Mouse (Mus musculus) inflammation-experienced regulatory T-cells, adult 16 weeks (primary cell): ENCODE data around the gene Ly6g6e. TPM values are rescaled to one million over a fixed set of nuclear protein-coding genes. Genes with fewer than 3 reads are reported as not detected.

ENCODE experiments used
- polyA plus RNA-seq: library from polyadenylated mRNA; unstranded; fragments of 100-300 nt; shearing (Covaris generic); gene quantifications from one replicate; pipeline ENCODE4 v1.2.1, GENCODE M21; 2017

The Ly6g6e gene
- not detected for polyA plus RNA-seq

DNA sequence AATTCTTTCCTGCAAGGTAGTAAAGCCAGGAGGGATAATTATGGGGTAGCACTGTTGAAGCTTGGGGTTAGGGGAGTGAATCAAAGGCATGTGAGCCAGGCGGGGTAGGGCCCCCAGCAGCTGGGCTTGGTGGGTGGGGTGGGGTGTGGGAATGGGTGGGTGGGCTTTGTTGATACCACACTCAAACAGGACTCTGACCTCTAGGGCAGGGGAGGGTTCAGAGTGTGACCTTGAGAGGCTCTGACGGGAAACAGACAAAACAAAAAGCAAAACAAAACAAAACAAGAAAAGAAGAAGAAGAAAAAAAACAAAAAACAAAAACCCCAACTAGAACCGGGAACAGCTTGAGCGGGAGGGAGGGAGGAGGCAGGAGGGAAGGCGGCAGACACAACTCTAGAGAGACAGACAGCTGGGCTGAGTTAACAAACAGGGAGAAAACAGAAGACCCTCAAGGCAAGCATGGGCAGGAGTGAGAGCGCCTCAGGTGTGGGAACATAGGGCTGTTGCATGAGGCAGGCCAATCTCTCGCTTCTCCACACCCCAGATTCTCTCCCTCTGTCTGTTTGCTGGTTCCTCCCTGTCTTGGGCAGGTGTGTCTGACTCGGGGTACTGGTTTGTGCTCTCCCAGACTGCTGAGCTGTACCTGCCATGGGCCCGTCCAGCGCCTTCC lies at the start of gene Ly6g6e:
Gene Ly6g6e (plus strand): TSS at position 396 of the 670 bp plus-strand sequence.

DNA sequence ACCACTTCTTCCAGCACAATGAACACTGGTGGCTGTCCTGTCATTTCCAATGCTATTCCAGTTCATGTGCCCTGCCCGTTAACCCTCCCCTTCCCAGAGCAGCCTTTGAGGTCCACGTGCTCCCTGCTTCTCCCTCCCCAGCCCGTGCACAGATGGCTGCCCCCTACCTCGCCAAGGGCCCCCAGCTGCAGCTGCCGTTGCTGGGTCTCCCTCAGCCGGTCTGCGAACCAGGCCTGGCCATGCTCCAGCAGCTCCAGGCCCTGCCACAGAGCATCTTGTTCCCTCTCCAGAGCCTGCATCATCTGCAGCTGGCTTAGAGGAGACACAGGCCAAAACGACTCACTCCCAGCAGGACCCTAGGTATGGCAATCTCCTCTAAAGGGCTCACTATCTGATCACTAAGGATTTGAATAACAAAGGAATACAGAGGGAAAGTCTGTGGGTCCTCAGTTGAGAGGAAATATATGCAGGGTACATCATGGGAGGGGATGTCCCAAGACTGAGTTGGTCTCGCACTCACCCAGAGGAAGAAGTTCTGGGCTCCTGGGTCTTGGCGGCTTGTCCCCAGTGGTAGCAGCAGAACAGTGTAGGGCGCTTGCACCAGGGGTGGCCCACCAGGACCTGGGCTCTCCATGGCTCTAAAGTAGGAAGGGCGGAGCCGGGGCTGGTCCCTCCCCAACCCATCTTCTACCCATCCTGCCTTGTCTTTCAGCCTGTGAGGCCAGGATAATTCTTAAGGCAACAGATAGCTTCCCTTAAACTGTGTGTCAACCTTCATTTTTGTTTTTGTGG lies 49.2 kb upstream of the Ly6g6e start, which contains the start of gene Sapcd1:
Gene Sapcd1 (minus strand): TSS at position 740 of the 792 bp plus-strand sequence.

DNA sequence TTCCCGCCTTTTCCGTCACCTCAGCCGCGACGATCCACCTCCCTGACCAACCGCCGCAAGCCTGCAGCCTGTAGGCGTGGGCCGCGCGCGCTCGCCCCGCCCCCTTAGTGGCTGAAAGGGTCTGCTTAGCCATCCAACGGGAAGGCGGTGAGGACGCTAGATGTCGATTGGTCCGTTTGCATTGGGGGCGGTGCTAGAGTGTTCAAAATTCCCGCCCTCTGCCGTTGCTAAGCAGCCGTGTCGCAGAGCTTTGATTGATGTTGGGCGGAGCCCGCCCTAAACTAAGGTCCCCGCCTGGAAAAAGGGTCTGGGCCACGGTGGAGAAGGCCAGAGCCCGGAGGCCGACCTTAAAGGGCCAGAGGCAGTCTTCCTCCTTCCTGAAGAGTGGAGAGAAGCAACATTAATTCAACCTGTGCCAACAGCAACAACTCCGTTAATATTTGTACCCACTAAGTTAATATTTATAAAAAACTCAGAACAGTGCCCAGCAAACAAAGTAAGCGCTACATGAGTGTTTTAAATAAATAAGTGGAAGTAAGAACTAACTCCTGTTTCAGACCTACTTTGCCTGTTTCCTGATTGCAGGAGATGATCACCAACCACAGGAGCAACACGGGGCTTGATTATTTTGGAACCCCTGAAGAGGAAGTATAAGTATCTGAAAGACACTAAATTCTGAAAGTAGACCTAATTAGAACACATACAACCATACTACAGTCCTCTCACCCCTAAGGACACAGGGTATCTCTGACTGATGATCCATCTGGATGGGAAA lies 29.8 kb upstream of the Ly6g6e start, which contains the start of gene Msh5:
Gene Msh5 (minus strand): TSS at position 65 of the 775 bp plus-strand sequence.

DNA sequence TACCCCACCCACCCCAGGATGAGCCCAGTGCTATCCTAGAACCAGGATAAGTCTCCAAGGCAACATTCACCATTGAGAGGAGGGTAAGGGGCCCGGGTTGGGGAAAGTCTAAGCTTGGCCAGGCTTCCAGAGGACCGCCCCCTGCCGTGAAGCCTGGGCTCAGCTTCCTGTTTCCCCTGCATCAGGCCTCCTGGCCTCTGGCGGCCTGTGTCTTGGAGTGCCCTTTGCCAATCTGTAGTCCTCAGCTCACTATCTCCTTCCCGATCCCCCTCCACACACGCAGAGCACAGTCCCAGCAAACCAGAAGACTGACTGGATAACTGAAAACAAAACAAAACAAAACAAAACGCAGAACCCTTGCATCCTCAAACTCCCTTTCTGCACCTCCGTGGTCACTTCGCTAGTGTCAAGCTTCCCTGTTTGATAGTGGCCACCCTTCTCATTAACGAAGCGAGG lies 27.1 kb upstream of the Ly6g6e start, which contains the start of gene Clic1:
Gene Clic1 (plus strand): TSS at position 406 of the 456 bp plus-strand sequence.

DNA sequence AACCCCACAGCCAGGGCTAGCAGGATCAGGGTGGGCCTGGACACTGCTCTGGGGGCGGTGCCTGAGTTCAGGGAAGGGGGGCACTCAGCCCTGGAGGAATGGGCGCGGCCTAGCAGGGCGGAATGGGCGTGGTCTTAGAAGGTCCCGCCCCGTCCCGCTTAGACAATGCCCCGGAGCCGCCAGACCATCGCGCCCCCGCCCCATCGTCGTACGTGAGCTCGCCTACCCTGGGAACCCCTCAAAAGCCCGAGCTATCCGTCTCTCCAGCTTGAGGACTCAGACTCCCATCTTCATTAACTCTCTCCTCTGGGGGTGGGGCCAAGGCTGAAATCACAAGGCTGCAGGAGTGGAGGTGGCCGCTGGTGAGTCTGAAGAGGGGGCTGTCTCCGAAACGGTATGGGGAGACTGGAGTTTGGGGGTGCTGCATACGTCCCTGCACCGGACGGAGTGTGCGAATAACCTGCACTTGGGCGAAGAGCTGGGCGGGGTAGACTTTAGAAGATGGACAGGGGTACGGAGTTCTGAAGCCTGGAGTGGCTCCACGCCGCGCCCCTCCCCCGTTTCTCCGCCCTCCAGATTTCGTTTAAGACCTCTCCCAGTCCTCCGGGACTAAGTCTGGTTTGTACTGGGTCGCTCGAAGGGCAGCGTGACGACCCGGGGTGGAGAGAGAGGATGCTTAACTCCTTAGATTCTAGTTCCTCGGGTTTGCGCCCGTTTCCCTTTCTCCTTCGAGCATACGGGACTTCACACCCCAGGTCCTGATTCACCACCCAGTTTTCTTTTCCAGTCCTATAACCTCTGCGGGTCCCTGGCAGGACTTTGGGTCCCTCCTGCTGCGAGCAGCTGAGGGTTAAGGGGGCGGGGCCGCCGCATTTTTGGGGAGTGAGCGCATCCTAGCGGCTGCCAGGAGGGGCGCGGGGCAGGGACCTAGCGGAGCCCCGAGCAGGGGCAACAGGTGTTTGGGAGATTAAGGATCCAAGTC lies 17.5 kb upstream of the Ly6g6e start, which contains the start of gene Ddah2:
Gene Ddah2 (plus strand): TSS at position 125 of the 982 bp plus-strand sequence.

DNA sequence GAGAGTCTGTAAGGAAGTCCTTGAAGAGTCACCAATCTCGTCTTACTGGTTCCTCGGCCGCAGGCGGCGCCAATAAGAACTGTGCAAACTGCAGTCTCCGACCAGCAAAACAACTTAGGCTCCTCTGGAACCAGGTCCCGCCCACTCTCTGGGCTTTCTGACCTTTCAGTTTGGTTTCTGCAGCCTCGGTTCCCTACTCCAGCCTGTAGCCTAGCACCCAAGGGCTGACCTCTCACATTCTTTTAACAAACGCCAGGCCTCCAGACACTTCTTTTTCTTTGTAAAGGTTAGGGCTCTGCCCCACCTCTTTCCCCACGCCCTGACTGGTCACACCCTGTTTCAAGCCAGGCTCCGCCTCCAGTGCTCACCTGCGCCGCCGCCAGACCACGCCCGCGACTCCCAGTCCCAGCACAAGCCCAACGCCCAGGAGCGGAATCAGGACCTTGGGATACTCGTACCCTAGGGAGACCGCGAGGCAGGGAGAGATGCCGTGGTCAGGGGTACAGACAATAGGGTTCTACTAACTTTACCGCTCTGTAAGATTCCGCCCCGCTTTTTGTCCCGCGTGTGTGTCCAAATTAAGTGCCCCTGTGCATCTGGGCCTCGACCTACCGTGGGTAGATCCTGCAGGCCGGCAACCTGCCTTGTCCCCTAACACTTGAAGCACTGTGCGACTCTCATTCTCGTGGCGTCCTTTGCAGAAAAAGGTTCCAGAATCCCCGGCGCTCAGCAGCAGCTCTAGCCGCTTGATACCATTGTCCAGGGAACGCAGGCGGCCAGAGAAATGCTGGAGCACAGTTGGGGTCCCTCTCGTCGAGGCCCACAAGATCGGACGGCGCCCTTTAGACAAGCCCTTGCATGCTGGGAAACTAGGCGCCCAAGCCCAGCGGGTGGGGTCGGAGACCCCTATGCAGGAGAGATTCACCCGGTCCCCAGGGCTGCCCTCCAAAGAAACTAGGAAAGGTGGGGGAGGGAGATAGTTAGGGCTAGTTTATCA lies 11.5 kb upstream of the Ly6g6e start, which contains the start of gene Ly6g6c:
Gene Ly6g6c (plus strand): TSS at position 438 of the 997 bp plus-strand sequence.

DNA sequence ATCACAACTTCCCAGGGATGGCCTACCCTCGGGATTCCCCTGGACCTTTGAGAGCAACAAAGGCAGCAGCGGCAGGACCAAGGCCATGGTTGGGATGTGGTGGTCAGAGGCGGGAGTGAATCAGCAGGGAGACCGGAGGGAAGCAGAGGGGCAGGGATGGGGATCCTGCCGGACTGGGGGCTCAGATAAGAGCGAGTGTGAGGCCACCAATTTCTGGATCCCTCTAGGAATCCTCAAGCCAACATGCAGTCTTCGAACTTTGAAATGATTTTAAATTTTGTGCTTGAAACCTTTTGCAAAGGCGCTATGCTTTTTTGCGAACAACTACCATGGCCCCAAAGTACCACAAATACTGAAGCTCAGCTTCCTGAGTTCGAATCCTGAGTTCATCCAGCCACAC lies 10.6 kb upstream of the Ly6g6e start, which contains the start of gene Mpig6b:
Gene Mpig6b (minus strand): TSS at position 101 of the 400 bp plus-strand sequence.

DNA sequence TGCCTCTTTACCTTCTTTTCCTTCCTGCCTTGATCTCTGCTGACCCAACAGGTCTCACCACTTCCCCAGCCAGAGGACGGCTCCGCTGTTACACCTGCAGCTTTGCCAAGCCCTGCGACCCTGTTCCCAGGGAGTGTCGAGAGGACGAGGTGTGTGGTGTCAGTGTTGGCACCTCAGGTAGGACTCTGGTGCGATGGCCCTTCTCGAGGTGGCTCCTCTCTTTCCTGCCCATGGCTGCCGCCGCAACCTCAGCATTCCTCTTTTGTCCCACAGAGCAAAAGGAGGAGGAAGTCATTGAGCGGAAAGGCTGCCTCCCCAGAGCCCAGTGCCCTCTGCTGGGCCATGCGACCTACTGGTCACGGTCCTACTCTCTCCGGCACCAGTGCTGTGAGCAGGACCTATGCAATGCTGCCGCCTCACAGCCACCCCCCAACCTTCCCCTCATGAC lies 1.1 kb downstream of the Ly6g6e start, which contains the start of gene Ly6g6d:
Gene Ly6g6d (minus strand): TSS at position 280 of the 448 bp plus-strand sequence.

DNA sequence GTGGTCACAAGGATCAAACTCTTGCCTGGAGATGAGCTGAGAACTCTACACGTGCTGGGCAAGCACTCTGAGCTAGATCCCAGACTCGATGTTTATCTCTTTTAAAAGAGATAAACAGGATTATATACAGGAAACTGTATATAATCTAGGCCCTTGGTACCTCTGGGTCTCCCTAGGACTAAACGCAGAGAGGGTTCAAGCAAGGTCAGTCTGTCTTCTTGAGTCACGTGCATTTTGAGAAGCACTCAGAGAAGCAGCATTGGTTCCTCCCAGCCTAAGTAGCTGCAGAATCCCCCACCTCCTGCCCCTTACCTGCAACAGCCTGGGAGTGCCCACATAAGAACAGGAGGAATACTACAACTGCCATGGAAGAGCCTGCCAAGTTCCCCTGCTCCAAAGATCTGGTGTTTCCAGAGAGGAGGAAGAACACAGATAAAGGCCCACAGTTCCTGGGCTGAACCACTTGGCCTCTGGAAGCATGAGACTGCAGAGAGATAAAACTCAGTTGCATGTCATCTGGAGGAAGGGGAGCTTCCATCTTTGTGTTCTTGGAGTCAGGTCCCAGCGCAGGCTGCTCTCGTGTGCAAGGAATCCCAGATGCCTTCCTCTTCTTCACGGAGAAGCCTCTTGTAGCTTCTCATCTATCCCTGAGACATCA lies 8.6 kb downstream of the Ly6g6e start, which contains the start of gene Ly6g6f:
Gene Ly6g6f (minus strand): TSS at position 403 of the 658 bp plus-strand sequence.

DNA sequence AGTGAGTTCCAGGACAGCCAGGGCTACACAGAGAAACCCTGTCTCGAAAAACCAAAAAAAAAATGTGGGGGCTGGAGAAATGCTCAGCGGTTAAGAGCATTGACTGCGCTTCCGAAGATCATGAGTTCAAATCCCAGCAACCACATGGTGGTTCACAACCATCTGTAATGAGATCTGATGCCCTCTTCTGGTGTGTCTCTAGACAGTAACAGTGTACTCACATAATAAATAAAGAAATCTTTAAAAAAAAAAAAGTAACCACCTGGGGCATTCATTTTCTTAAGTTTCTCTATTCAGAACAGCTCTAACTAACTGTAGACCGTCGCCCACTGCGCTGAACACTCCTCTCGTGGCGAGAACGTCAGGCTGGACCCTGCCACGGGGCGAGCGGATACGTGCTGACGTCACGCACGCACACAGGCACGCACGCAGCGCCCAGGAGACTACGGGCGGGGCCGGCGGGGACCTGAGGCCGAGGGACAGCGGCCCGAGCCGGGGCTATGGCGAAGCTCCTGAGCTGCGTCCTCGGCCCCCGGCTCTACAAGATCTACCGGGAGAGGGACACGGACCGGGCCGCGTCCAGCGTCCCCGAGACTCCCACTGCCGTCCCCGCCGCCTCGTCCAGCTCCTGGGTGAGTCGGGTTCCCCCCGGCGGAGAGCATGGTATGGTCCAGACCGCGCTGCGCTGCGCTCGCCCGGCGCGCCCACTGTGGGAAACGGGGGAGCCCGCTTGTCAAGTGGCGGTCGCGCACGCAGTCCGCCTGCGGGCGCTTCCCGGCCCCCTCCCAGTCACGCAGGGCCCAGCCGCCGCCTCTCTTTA lies 12.3 kb downstream of the Ly6g6e start, which contains the start of gene Abhd16a:
Gene Abhd16a (plus strand): TSS at position 439 of the 820 bp plus-strand sequence.

DNA sequence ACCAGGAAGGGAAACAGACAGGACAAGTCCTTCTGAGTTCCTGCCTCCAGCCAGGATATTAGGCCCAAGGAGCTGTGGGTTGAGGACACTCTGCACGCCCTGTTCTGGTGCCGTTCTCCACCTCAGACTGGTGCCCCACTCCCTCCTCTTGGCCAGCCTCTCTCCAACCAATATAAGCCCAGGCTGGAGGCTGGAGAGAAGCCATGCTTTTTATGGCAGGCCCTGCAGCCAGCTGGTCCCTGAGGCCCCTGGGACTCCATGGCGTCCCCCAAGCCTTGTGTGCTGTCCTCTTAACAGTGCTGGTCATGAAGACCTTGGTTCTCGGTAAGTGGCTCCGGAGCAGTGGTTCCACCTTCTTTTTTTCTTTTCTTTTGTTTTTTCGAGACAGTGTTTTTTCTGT lies 31.4 kb downstream of the Ly6g6e start, which contains the start of gene Ly6g5c:
Gene Ly6g5c (plus strand): TSS at position 183 of the 400 bp plus-strand sequence.

DNA sequence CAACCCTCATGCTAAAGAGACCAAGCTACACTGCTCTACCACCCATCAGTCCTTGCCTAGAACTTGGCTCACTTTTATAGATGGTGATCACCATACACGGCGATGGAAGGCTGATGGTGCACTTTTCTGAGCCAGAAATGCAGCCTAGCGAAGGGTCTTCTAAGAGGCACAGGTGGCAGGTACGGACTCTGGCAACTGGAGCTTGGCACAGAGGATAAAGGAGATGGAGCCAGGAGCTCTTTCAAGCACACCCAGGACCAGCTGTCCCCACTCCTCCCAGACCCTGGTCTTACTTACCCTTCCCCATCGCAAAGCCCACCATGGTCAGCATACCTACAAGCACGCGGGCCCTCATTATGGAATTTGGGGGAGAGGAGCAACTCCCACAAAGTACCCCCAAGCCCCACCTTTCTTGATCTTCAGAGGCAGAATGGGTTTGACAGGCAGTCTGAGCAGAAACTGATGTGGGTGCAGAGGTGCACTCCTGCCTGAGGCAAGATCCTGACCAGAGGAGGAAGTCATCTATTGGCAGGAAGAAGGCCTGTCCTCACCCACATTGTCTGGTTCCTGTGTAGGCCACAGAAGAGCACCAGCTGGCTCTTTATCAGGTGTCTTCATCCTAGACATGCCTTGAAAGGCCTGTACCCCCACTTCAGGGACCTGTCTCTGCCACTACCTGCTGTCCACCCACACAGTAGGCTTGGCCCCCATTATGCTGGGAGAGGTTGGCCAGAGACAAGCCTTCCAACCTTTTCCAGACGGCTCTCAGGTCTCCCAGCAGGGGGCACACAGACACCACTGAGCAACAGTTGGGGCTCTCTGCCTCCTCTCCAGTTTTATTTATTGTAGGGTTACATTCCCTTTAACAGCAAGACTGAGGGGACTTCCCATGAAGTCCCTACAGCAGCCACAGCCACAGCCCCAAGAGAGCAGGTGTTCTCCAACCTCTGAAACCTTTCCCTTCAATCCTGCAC lies 38.6 kb downstream of the Ly6g6e start, which contains the start of gene Ly6g5b:
Gene Ly6g5b (minus strand): TSS at position 383 of the 974 bp plus-strand sequence.

DNA sequence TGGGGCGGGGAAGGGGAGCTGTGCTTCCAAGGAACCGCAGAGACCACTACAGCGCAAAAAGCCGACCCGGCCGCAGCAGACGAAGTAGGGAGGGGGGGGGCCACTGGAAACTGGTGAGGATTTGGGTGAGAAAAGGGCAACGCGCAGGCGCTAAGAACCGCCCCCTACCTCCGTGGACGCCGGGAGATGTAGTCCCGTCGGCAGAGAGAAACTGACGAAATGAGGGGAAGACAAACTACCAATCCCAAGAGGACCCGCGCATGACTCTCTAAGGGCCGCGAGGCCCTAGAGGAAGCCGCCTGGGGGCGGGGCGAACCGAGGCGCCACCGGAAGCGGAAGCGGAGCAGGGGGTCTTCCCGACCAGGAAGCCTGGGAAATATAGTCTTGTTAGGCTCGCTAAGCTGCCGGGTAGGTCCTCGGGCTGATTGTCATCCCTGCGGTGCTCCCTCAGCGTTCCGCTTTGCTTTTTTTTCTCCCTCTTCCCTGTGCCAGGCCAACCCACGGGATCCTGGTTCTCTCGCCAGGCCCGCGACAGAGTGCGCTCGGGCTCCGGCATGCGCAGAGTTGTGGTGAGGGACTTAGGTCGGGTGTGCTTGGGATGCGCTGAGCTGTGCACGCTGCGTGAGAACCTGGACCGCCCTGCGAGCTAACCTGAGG lies 44.6 kb downstream of the Ly6g6e start, which contains the start of gene Gpank1:
Gene Gpank1 (plus strand): TSS at position 313 of the 657 bp plus-strand sequence.

DNA sequence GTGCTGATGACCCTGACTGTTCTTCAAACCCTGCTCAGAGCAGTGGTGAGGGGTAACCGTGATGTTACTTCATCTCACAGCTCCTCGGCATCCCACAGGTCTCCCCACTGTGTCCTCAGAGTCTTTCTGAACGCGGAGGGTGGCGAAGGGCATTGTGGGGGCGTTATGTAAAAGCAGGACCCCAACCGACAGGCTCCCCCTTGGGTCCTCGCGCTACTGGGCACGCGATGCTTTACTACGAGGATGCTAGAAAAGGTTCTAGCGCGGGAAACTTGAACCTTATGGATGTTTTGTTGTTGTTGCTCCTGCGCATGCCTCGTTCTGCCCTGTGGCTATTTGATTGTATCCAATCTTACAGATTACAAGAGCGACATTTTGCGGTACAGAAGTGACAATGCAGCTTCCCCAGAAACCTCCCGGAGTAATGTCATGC lies 45.2 kb downstream of the Ly6g6e start, which contains the start of gene Csnk2b:
Gene Csnk2b (minus strand): TSS at position 183 of the 433 bp plus-strand sequence.

DNA sequence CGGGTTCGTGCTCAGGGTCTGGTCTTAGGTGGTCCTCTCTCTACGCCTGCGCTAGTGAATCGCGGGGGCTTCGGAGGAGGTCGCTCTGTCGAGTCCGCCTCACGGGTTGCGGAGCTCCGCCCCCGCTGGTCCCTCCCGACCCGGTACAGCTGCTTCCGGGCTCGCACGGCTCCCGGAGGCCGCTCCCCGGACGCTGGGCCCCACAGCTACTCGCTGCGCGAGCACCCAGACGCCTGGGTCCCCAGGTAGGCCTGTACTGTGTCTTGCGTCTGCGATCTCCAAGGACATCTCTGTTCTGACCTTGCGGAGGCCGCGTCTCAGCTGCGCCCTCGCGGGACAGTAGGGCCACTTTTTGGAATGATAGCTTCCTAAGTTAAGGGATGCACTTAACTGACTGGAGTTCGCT lies 49.5 kb downstream of the Ly6g6e start, which contains the start of gene D17H6S53E:
Gene D17H6S53E (plus strand): TSS at position 168 of the 406 bp plus-strand sequence.

